Mouse (Mus musculus): ENCODE measurements around the gene Ifit1.
A peak's percentile ranks its signal among the peaks of the same experiment; 100 is the strongest.

Gene Ifit1

GRCm38 (mm10) chr19:34656511-34657298 is 16.0 kb downstream of the Ifit1 start:
- no peak for DNase-seq

- peak; percentile 60 to 73 for DNase-seq
Measured at GRCm38 (mm10) chr19:34662067-34662507, 21.4 kb downstream of the Ifit1 start.

GRCm38 (mm10) chr19:34662740-34663139 is 22.1 kb downstream of the Ifit1 start:
- no peak for DNase-seq

GRCm38 (mm10) chr19:34666127-34666526 is 25.5 kb downstream of the Ifit1 start:
- DNase-seq = peak; percentile 48 to 70

DNA sequence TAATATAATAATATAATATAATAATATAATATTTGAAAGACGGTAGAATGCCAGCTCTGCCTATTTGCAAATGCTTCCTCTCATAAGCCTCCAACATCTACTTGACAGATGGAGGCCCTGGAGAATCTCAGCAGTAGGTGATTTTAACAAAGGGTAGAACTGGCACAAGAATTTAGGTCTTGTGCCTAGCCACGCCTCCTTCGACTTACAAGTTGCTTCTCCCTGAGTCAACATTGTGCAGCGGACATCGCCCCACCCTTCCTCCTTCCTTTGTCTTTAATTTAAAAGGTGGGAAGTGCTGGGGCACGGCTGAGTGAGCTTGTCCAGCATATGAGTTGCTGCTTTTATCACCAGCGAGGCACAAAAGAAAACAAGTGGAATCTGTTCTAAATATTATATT is 32.8 kb downstream of the Ifit1 start:
- DNase-seq = peak; percentile 46 to 60

DNA sequence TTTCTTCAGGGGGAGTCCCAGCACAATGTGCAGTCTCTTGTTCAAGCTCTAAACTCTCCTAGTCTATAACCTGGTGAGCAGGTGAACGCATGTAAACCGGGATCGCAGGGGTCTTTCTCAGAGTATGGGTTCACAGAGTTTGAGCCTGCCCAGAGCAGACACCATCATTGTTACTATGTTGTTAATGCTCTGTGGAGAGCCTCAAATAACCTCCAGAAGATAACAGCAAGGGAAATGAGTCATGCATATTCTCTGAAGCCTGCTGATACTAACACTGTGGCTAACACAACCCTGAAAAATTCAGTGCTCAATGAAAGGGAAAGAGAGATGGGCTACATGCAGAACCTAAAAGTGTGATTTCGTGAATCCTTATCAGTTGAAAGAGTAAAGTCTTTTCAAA is 37.8 kb downstream of the Ifit1 start:
- no peak for DNase-seq

- DNase-seq = peak; percentile 55 to 59
Measured at GRCm38 (mm10) chr19:34684857-34685256, 44.2 kb downstream of the Ifit1 start.

DNA sequence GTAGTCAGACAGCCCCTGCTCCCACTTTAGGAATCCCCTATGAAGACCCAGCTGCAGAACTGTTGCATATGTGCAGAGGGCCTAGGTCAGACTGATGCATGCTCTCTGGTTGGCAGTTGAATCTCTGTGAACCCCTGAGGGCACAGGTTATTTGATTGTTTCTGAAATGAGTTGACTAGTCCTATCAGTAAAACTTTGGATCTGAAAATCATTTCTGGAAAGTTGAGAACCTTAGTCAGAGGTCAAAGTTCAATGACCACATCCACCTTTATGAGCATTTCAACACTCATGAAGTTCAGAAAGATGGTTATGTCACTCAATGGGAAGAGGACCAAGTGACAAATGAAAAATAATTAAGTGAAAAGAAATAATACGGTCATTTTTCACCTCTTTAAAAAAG is 44.9 kb downstream of the Ifit1 start:
- no peak for DNase-seq

GRCm38 (mm10) chr19:34691402-34691801 is 50.7 kb downstream of the Ifit1 start:
- no peak for DNase-seq

DNA sequence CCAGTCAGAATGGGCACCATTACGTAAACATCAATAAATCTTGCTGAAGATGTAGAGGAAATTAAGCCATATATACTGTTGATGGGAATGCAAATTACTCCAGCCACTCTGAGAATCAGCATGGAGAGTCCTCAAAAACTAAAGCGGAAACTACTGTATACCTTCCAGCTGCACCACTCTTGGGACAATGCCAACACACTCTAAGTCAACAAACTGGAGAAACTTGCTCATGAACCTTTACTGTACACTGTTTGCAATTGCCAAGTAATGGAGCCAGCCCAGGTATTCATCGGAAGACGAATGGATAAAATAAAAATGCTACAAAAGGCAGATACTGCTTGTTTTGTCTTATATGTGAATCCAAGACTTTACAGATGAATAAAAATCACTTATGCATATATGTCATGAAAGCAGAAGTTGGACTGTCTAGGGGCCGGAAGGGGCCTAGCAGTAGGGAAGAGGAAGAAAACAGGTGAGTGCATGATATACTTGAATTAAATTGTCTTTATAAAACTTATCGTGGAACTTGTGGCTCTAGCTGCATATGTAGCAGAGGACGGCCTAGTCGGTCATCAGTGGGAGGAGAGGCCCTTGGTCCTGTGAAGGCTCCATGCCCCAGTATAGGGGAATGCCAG is 55.8 kb downstream of the Ifit1 start:
- DNase-seq = peak in 1 of 2 experiments; percentile 32

DNA sequence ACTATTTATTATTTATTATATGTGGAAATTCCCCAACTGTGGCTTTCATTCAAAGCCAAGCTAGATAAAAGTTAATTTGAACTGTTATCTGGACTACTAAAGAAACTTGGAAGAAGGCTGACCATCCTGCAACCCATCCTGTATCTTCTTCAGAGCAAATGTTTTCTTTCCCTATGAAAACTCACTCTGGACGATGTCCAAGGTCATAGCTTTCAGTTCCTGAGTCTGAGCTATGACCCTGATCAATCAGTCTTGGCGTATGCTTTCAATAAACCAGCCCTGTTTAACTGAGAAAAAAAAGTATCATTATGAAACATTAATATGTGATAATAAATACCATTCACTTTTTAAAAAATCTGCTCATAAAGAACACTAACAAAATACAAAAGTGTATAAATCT is 56.8 kb downstream of the Ifit1 start:
- DNase-seq = no peak

DNA sequence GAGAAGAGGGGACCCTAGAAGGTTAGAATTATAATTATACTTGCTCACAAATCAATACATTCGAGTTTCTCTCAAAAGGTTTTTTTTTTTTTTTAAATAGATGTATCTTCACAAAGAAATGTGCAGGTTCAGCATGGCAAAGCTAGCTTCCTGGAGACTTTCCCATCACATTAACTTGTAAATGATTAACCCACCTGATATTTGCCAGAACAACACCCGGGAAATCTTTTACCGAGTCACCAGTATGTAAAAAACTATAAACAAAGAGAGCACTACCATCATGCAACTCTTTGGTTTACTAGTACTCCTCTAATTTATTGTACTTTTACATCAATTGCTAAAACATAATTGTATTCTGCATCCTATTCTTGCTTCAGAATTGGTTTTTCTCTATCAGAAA is 57.8 kb downstream of the Ifit1 start:
- DNase-seq = no peak

GRCm38 (mm10) chr19:34698852-34699251 is 58.2 kb downstream of the Ifit1 start:
- DNase-seq = no peak

DNA sequence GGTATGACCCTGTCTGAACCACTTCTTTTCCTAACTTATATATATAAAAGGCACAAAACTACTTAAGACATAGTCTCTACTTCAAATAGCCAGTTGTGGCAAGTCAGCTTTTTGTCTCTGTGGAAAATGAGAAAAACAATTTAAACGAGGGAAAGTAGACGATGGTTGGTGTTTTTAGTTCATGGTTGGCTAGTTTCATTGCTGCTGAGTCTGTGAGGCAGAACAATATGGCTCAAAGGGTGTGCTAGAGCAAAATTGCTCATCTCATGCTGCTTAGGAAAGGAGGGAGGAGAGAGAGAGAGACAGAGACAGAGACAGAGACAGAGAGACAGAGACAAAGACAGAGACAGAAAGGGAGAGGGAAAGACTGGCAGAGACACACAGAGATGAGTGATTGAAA is 58.6 kb downstream of the Ifit1 start:
- no peak for DNase-seq

All from lung, postnatal 4 days (tissue).